Mouse (Mus musculus): ENCODE data around the gene Cd200r2. TPM values are rescaled to one million over a fixed set of nuclear protein-coding genes. Genes with fewer than 3 reads are reported as not detected.
"Not testable (repeated sequence)": the region's sequence is repeated elsewhere in the genome, so short reads cannot be mapped to it uniquely, and the experiment has no call there.

Cd200r2 gene
- total RNA-seq (2022), result under 1 TPM in 1 of 4 experiments, not detected in 3; 0.14 TPM

DNA sequence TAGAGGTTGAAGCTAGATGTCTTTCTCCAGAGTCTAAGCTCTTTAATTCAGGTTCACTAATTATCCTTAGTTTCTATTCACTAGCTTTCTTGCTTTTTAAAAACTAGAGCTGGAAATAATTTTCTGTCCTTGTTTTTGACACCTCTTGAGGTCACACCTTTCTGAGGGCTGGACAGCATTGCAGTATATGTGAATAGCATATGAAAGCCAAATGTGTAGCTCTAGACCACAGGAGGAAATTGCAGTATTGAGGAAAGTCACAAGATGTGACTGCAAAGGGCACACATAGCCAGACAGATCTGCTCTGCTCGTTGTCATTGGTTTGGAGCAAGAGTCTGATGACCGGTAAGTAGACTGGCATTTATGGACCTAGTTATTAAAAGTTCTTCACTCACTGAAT is at the start of gene Cd200r2:
Gene Cd200r2 (plus strand): TSS at position 301 of the 400 bp plus-strand sequence.
- DNase-seq (ENCODE audit: low spot score), result no peak

- DNase-seq (ENCODE audit: low spot score), result no peak
These were observed 48.9 kb upstream of the Cd200r2 start for GRCm38 (mm10) chr16:44818010-44818409.

GRCm38 (mm10) chr16:44820545-44820944 is 46.4 kb upstream of the Cd200r2 start:
- no peak for DNase-seq (ENCODE audit: low spot score)

DNA sequence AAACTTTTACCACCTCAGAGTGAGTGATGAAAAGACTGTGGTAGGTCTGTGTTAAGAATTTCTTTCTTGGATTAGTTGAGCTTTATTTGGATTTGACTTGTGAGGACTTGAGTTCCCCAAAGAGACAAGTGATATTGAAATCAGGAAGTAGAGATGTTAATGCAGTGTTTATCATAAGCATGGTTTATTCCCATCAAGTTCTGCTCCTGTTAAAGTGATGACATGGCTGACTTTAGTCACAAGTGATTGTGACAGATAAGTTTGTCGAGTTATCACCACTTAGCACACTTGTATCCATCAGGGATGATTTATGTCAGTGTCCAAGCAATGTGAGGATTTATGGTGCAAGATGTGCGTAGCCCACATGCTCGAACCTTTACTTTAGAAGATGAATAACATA is 34.6 kb upstream of the Cd200r2 start:
- no peak for DNase-seq (ENCODE audit: low spot score)

- DNase-seq (ENCODE audit: low spot score), result not testable (repeated sequence)
These were observed 33.7 kb upstream of the Cd200r2 start for GRCm38 (mm10) chr16:44833189-44833588.

DNA sequence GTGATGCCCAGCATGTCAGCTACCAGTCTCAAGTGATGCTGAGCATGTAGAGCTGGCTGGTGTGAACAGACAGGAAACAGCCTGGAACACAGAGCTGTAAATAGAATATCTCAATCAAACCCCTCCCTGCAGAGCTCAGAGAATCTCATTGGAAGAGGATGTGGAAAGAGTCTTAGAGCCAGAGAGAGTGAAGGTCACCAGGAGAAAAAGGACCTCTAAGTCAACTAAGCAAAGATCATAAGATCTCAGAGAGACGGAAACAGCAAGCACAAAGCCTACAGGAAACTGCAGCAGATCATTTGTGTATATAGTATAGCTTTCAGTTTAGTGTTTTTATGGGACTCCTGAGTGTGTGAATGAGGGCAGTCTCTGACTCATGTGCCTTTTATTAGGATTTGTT is 8.3 kb downstream of the Cd200r2 start:
- DNase-seq (ENCODE audit: low spot score), result no peak

GRCm38 (mm10) chr16:44876625-44877024 is 9.7 kb downstream of the Cd200r2 start:
- DNase-seq (ENCODE audit: low spot score), result no peak

DNA sequence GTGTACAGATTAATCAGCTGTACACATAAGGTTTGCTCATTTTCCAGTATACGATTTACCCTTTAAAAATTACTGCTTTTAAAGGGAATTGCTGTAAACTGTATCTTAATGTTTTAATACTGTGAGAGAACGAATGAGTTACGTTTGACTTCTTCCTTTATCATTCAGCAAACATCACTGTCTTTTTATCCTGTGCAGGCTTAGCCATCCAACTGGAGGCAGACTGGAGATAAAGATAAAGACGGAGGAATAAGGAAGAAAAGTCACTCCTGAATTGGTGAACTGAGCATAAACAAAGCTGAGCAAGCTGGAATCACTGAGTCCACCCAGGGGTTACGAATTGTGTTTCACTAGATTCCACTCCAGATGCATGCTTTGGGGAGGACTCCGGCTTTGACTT is 10.7 kb downstream of the Cd200r2 start:
- DNase-seq (ENCODE audit: low spot score), result no peak

- no peak for DNase-seq (ENCODE audit: low spot score)
These were observed 23.9 kb downstream of the Cd200r2 start for GRCm38 (mm10) chr16:44890814-44891213.

GRCm38 (mm10) chr16:44932016-44932415 is 65.1 kb downstream of the Cd200r2 start:
- DNase-seq (ENCODE audit: low spot score), result no peak

DNA sequence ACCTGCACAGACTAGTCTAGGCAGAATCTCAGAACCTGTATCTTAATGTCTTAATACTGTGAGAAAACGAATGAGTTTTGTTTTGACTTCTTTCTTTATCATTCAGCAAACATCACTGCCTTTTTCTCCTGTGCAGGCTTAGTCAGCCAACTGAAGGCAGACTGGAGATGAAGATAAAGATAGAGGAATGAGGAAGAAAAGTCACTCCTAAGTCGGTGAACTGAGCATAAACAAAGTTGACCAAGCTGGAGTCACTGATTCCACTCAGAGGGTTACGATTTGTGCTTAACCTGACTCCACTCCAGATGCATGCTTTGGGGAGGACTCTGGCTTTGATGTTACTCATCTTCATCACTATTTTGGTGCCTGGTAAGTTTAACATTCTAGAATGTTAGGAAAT is 76.6 kb downstream of the Cd200r2 start, which contains the start of gene Cd200r3:
Gene Cd200r3 (plus strand): TSS at position 211 of the 400 bp plus-strand sequence.
- DNase-seq (ENCODE audit: low spot score), result no peak

DNA sequence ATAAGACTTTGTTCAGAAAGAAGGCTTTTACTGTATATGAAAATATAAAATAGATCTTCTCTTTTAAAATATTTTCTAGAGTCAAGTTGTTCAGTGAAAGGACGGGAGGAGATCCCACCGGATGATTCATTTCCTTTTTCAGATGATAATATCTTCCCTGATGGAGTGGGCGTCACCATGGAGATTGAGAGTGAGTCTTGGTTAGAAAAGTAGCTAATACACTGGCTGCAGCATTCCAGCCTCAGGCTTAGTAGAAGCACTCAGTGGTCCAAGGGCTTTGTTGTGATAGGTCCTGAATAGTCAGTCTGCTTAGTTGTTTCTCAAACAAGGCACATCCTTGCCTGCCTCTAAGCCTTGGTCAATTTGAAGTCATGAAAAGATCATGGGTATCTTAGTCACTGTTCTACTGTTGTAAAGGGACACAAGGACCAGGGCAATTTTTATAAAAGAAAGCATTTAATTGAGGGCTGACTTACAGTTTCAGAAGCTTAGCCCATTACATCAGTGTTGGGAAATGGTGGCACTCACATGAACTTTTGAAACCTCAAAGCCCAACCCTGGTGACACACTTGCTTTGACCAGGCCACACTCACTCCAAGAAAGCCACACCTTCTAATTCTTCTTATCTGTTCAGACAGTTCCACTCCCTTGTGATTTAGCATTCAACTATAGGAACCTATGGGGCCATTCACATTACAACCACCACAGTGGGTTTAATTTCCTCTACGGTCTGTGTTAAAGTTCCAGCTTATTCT is 84.6 kb downstream of the Cd200r2 start:
- no peak for DNase-seq (ENCODE audit: low spot score)

GRCm38 (mm10) chr16:44962296-44962695 is 95.4 kb downstream of the Cd200r2 start:
- DNase-seq (ENCODE audit: low spot score), result no peak

DNA sequence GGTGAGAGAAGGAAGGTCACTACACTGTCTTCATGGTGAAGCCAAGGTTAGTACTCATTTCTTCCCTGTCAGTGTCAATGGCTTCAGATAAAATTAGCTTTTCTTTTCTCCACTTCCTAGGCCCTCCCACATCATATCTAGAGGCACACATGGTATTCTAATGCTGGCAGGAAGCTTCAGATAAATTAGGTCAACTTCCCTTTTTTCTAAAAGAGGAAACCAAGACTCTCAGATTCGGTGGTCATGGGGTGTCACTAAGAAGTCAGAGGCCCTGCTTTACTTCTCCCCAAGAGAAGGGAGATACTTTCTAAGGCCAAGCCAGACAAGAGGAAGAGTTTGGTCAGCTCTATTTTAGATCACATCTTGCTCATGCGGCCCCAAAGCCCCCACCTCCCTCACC is 95.9 kb downstream of the Cd200r2 start:
- DNase-seq (ENCODE audit: low spot score), result peak; percentile 51

DNA sequence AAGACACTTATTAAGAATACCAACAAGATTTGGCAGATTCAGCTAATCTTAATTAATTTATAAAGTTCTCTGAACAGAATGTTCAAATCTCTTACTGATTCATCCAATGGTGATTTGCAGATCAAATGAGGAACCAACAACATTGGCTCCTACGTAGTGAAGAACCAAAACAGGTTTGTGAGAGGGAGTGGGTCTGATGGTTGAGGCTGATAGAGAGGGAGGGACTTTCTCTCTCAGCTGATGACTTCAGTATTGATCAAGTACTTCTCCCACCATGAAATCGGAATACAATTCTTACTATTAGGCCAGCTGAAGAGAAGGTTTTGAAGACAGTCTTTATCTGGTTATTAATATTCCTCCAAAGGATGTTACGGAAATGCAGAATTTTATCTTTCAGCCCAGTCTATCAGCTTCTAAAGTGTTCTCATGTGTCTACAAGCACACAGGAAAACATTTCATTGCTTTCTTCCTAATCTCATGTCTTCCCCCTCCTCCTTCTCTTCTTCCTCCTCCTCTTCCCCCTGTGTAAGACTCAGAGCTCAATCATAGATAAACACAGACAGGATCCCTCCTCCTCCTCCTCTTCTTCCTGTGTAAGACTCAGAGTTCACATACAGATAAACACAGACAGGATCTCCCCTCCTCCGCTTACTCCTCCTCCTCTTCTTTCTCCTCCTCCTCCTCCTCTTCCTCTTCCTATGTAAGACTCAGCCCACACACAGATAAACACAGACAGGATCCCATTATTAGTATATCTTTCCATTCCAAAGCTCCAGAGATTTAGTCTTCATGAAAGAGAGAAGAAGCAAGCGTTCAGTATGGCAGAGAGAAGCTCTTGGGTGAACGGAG is 97.9 kb downstream of the Cd200r2 start:
- DNase-seq (ENCODE audit: low spot score), result no peak

DNA sequence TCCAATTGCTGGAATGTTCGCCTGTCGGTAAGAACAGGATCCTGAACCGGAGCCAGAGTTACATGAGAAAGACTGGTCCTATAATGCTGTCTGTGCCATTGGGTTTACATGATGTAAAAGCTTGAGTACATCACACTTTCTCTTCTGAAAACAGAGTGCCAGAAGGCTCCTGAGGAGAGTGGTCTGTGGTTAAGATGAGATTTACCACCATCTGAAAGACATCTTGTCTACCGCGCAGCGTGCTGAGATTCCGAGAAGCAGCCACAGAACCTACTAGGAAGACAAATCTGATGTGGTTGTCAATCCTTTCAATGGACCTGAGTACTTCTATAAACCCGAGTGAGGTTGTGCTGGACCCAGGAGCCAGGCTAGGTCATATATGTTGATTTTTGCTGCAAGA is 98.5 kb downstream of the Cd200r2 start:
- no peak for DNase-seq (ENCODE audit: low spot score)

Other genes with a start within 250 kb of the Cd200r2 start
- gene Nepro, start 142.8 kb upstream of the Cd200r2 start, total RNA-seq (2022), result 1 to 10 TPM; 4.1 to 6.4 (median 5.2) TPM
- gene Gtpbp8, start 120.7 kb upstream of the Cd200r2 start, total RNA-seq (2022), result 10 to 100 TPM in 3 of 4 experiments, 1 to 10 TPM in 1; 9.6 to 11.7 (median 10.9) TPM
- under 1 TPM in 3 of 4 experiments, not detected in 1; 0.27 to 0.63 (median 0.28) TPM for gene Cd200r1, start 101.4 kb upstream of the Cd200r2 start, total RNA-seq (2022)
- under 1 TPM in 1 of 4 experiments, not detected in 3; 0.14 TPM for gene Cd200r4, start 55.4 kb upstream of the Cd200r2 start, total RNA-seq (2022)
- not detected for gene Cd200r3, start 76.6 kb downstream of the Cd200r2 start, total RNA-seq (2022)
- 10 to 100 TPM; 41.6 to 54.5 (median 48.7) TPM for gene Ccdc80, start 226.3 kb downstream of the Cd200r2 start, total RNA-seq (2022)

Measured in heart, adult 8-10 months (tissue).